Mouse (Mus musculus): Measurements from ENCODE around the gene Olfr1180. TPM values are rescaled to one million over a fixed set of nuclear protein-coding genes. Genes with fewer than 3 reads are reported as not detected.
"Not testable (repeated sequence)": the region's sequence is repeated elsewhere in the genome, so short reads cannot be mapped to it uniquely, and the experiment has no call there.

Olfr1180 gene
- polyA plus RNA-seq (2014; fragmentation: Nextera tagmentation; extraction: Ambion mirVana), result not detected in 2 replicates

DNA sequence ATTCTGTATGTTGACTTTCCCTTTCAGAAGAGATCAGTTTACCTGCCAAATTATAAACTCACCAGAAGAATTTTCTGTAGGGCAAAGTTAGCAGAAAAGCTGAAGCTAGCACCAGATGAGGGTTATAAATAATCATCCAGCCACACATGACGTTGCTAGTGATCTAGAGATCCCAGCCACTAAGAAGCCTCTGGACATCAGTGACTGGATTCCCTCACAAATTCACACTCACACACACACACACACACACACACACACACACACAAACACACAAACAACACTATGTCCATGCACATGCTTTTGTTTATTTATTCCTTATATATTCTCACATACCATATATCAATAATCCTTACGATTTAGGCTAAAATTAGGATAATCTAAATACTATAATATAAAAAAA, at the start of gene Olfr1180:
Olfr1180 (minus strand) TSS at position 101 of the 400 bp plus-strand sequence.
- Histone ChIP-seq H3K4me3 (ENCODE audit: low read depth, low read length) (no peak within 1 kb of the TSS), H3K9ac (ENCODE audit: low read length) (no peak within 1 kb of the TSS), H3K27ac (ENCODE audit: low read depth, low read length) (no peak within 1 kb of the TSS), H3K27me3 (ENCODE audit: control insufficient read depth, insufficient read depth, low read length) (no peaks in the 10 kb centered on the region), H3K4me2 (ENCODE audit: low read depth) (no peak within 1 kb of the TSS), H3K4me1 (ENCODE audit: control insufficient read depth, insufficient read depth, low read length) (no peaks in the 10 kb centered on the region), H3K36me3 (ENCODE audit: control insufficient read depth, insufficient read depth, low read length) (no peaks in the 10 kb centered on the region), H3K9me3 (ENCODE audit: control insufficient read depth, low read length) (no peaks in the 10 kb centered on the region)
- ATAC-seq (ENCODE audit: insufficient read depth, low FRiP score, low TSS enrichment) (no peak), DNase-seq (ENCODE audit: low spot score) (no peak)
- 79% methylated on average over 2 of the region's 2 CpGs for WGBS

DNA sequence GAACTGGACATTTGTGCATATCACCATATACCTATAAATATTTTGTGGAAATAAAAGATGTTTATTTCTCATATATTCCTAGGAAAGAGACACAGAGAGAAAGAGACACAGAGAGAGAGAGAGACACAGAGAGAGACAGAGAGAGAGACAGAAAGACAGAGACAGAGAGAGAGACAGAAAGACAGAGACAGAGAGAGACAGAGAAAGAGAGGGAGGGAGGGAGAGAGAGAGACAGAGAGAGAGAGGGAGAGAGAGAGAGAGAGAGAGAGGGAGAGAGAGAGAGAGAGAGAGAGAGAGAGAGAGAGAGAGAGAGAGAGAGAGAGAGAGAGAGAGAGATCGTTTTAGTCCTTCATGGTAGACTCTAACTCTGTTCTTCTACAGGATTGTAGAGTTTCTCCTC, 35.6 kb upstream of the Olfr1180 start, which contains the start of gene Olfr1183:
Olfr1183 (plus strand) TSS at position 301 of the 400 bp plus-strand sequence.
- H3K27me3 ChIP-seq (ENCODE audit: control insufficient read depth, insufficient read depth, low read length); H3K9ac ChIP-seq (ENCODE audit: low read length); H3K27ac ChIP-seq (ENCODE audit: low read depth, low read length); H3K4me3 ChIP-seq (ENCODE audit: low read depth, low read length); DNase-seq (ENCODE audit: low spot score); H3K9me3 ChIP-seq (ENCODE audit: control insufficient read depth, low read length); ATAC-seq (ENCODE audit: insufficient read depth, low FRiP score, low TSS enrichment); H3K4me2 ChIP-seq (ENCODE audit: low read depth); H3K36me3 ChIP-seq (ENCODE audit: control insufficient read depth, insufficient read depth, low read length); H3K4me1 ChIP-seq (ENCODE audit: control insufficient read depth, insufficient read depth, low read length): not testable (repeated sequence)
- 88% methylated on average over 1 of the region's 1 CpGs for WGBS

DNA sequence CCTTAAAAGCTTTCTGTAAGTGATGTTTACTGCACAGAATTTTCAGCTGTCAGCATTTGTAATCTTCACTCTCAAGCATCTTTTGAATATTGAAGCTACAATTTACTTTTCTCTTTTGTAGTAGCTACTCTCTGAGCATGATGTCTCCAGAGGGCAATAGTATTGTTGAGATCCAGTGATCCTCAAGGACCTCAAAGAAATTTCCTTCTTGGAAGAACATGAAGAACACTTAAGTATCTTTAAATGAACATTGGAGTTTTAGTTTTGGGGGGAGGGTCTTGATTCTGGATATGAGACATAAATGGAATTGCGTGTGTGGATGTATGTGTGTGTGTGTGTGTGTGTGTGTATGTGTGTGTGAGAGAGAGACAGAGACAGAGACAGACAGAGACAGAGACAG, 30.1 kb upstream of the Olfr1180 start, which contains the start of gene Gm13757:
Gm13757 (minus strand) TSS at position 101 of the 400 bp plus-strand sequence.
- no peak within 1 kb of the TSS for H3K9ac ChIP-seq (ENCODE audit: low read length)
- H3K9me3 ChIP-seq (ENCODE audit: control insufficient read depth, low read length), result no peaks in the 10 kb centered on the region
- no peak within 1 kb of the TSS for H3K4me2 ChIP-seq (ENCODE audit: low read depth)
- H3K36me3 ChIP-seq (ENCODE audit: control insufficient read depth, insufficient read depth, low read length), result no peaks in the 10 kb centered on the region
- H3K27me3 ChIP-seq (ENCODE audit: control insufficient read depth, insufficient read depth, low read length), result no peaks in the 10 kb centered on the region
- WGBS, result 100% methylated on average over 1 of the region's 1 CpGs
- no peak for DNase-seq (ENCODE audit: low spot score)
- H3K4me1 ChIP-seq (ENCODE audit: control insufficient read depth, insufficient read depth, low read length), result no peaks in the 10 kb centered on the region
- H3K4me3 ChIP-seq (ENCODE audit: low read depth, low read length), result no peak within 1 kb of the TSS
- no peak within 1 kb of the TSS for H3K27ac ChIP-seq (ENCODE audit: low read depth, low read length)
- no peak for ATAC-seq (ENCODE audit: insufficient read depth, low FRiP score, low TSS enrichment)

DNA sequence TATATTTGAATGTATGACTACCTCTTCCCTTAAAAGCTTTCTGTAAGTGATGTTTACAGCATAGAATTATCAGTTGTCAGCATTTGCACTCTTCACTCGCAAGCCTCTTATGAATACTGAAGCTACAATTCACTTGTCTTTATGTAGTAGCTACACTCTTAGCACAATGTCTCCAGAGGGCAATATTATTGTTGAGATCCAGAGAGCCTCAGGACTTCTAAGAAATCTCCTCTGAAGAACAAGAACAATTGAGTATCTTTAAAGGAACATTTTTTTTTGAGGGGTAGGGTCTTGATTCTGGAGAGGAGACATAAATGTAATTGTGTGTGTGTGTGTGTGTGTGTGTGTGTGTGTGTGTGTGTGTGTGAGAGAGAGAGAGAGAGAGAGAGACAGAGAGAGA, 7.1 kb upstream of the Olfr1180 start, which contains the start of gene Olfr1181:
Olfr1181 (minus strand) TSS at position 101 of the 400 bp plus-strand sequence.
- no peaks in the 10 kb centered on the region for H3K36me3 ChIP-seq (ENCODE audit: control insufficient read depth, insufficient read depth, low read length)
- no peak within 1 kb of the TSS for H3K9ac ChIP-seq (ENCODE audit: low read length)
- 88% methylated on average over 1 of the region's 1 CpGs for WGBS
- no peaks in the 10 kb centered on the region for H3K27me3 ChIP-seq (ENCODE audit: control insufficient read depth, insufficient read depth, low read length)
- ATAC-seq (ENCODE audit: insufficient read depth, low FRiP score, low TSS enrichment) (no peak), DNase-seq (ENCODE audit: low spot score) (no peak)
- no peak within 1 kb of the TSS for H3K27ac ChIP-seq (ENCODE audit: low read depth, low read length)
- H3K4me2 ChIP-seq (ENCODE audit: low read depth), result no peak within 1 kb of the TSS
- H3K4me3 ChIP-seq (ENCODE audit: low read depth, low read length), result no peak within 1 kb of the TSS
- no peaks in the 10 kb centered on the region for H3K9me3 ChIP-seq (ENCODE audit: control insufficient read depth, low read length)
- H3K4me1 ChIP-seq (ENCODE audit: control insufficient read depth, insufficient read depth, low read length), result no peaks in the 10 kb centered on the region

DNA sequence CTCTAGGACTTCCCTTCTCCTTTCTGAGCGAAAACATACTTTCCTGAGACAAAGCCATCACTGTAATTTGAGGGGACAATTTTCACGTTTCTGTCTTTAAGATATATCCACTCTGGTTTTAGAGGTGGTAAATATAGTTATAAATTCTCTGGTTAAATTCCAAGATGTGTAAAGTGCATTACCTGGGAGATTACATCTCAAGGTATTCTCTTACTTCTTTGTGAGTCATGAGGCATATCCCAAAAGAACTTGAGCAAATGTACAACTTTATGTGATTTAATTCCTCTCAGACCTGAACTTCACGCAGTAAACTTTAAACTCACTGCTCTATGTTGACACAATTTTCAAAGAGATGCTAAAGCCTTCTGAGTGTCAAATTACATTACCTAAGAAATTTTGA, 12.6 kb downstream of the Olfr1180 start, which contains the start of gene Olfr1179:
Olfr1179 (minus strand) TSS at position 101 of the 400 bp plus-strand sequence.
- Histone ChIP-seq H3K27ac (ENCODE audit: low read depth, low read length) (no peak within 1 kb of the TSS), H3K36me3 (ENCODE audit: control insufficient read depth, insufficient read depth, low read length) (no peaks in the 10 kb centered on the region), H3K27me3 (ENCODE audit: control insufficient read depth, insufficient read depth, low read length) (no peaks in the 10 kb centered on the region), H3K9ac (ENCODE audit: low read length) (no peak within 1 kb of the TSS), H3K4me3 (ENCODE audit: low read depth, low read length) (no peak within 1 kb of the TSS), H3K9me3 (ENCODE audit: control insufficient read depth, low read length) (no peaks in the 10 kb centered on the region), H3K4me2 (ENCODE audit: low read depth) (no peak within 1 kb of the TSS), H3K4me1 (ENCODE audit: control insufficient read depth, insufficient read depth, low read length) (no peaks in the 10 kb centered on the region)
- 93% methylated on average over 3 of the region's 3 CpGs for WGBS
- DNase-seq (ENCODE audit: low spot score) (no peak), ATAC-seq (ENCODE audit: insufficient read depth, low FRiP score, low TSS enrichment) (no peak)

DNA sequence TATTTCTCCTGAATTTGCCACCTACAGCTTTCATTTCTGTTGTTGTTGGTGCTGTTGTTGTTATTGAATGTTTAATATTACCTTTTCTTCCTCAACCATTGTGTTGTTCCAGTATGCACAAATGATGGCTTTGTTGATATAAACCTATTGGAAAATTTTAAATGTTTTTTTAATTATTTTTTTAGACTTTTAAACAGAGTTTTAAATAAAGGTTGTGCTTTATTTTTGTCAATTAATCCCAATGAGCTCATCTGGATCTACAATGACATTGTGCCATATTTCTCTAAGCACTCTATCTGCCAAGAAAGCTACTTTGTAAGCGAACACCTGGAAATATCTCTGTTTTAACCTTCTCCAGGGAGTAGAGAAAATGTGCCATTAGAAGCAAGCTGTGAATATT, 32.2 kb downstream of the Olfr1180 start, which contains the start of gene Olfr1178:
Olfr1178 (plus strand) TSS at position 301 of the 400 bp plus-strand sequence.
- H3K4me3 ChIP-seq (ENCODE audit: low read depth, low read length), result no peak within 1 kb of the TSS
- H3K4me2 ChIP-seq (ENCODE audit: low read depth), result no peak within 1 kb of the TSS
- no peaks in the 10 kb centered on the region for H3K4me1 ChIP-seq (ENCODE audit: control insufficient read depth, insufficient read depth, low read length)
- ATAC-seq (ENCODE audit: insufficient read depth, low FRiP score, low TSS enrichment) (no peak), DNase-seq (ENCODE audit: low spot score) (no peak)
- no peaks in the 10 kb centered on the region for H3K9me3 ChIP-seq (ENCODE audit: control insufficient read depth, low read length)
- no peaks in the 10 kb centered on the region for H3K36me3 ChIP-seq (ENCODE audit: control insufficient read depth, insufficient read depth, low read length)
- H3K9ac ChIP-seq (ENCODE audit: low read length), result no peak within 1 kb of the TSS
- 88% methylated on average over 1 of the region's 1 CpGs for WGBS
- H3K27ac ChIP-seq (ENCODE audit: low read depth, low read length), result no peak within 1 kb of the TSS
- no peaks in the 10 kb centered on the region for H3K27me3 ChIP-seq (ENCODE audit: control insufficient read depth, insufficient read depth, low read length)

Other genes with a start within 250 kb of the Olfr1180 start
- gene Olfr1168, start 237.3 kb downstream of the Olfr1180 start, polyA plus RNA-seq (2014; fragmentation: Nextera tagmentation; extraction: Ambion mirVana), result not detected in 2 replicates
- not detected in 2 replicates for gene Olfr1170, start 190.8 kb downstream of the Olfr1180 start, polyA plus RNA-seq (2014; fragmentation: Nextera tagmentation; extraction: Ambion mirVana)
- not detected in 2 replicates for gene Olfr1173, start 139.3 kb downstream of the Olfr1180 start, polyA plus RNA-seq (2014; fragmentation: Nextera tagmentation; extraction: Ambion mirVana)
- not detected in 2 replicates for gene Olfr1174-ps, start 104.0 kb downstream of the Olfr1180 start, polyA plus RNA-seq (2014; fragmentation: Nextera tagmentation; extraction: Ambion mirVana)
- gene Olfr1175-ps, start 91.9 kb downstream of the Olfr1180 start, polyA plus RNA-seq (2014; fragmentation: Nextera tagmentation; extraction: Ambion mirVana), result not detected in 2 replicates
- not detected in 2 replicates for gene Olfr1176, start 82.4 kb downstream of the Olfr1180 start, polyA plus RNA-seq (2014; fragmentation: Nextera tagmentation; extraction: Ambion mirVana)
- gene Olfr1177-ps, start 72.7 kb downstream of the Olfr1180 start, polyA plus RNA-seq (2014; fragmentation: Nextera tagmentation; extraction: Ambion mirVana), result not detected in 2 replicates
- gene Olfr1178, start 32.1 kb downstream of the Olfr1180 start, polyA plus RNA-seq (2014; fragmentation: Nextera tagmentation; extraction: Ambion mirVana), result not detected in 2 replicates
- gene Olfr1179, start 12.7 kb downstream of the Olfr1180 start, polyA plus RNA-seq (2014; fragmentation: Nextera tagmentation; extraction: Ambion mirVana), result not detected in 2 replicates
- gene Olfr1181, start 7.0 kb upstream of the Olfr1180 start, polyA plus RNA-seq (2014; fragmentation: Nextera tagmentation; extraction: Ambion mirVana), result not detected in 2 replicates
- gene Gm13757, start 30.0 kb upstream of the Olfr1180 start, polyA plus RNA-seq (2014; fragmentation: Nextera tagmentation; extraction: Ambion mirVana), result not detected in 2 replicates
- not detected in 2 replicates for gene Olfr1183, start 35.7 kb upstream of the Olfr1180 start, polyA plus RNA-seq (2014; fragmentation: Nextera tagmentation; extraction: Ambion mirVana)
- gene Olfr1184, start 64.4 kb upstream of the Olfr1180 start, polyA plus RNA-seq (2014; fragmentation: Nextera tagmentation; extraction: Ambion mirVana), result not detected in 2 replicates
- not detected in 2 replicates for gene Olfr1185-ps1, start 74.2 kb upstream of the Olfr1180 start, polyA plus RNA-seq (2014; fragmentation: Nextera tagmentation; extraction: Ambion mirVana)
- gene Olfr1186, start 99.4 kb upstream of the Olfr1180 start, polyA plus RNA-seq (2014; fragmentation: Nextera tagmentation; extraction: Ambion mirVana), result not detected in 2 replicates
- gene Olfr1188, start 137.8 kb upstream of the Olfr1180 start, polyA plus RNA-seq (2014; fragmentation: Nextera tagmentation; extraction: Ambion mirVana), result not detected in 2 replicates
- gene Olfr1189, start 167.3 kb upstream of the Olfr1180 start, polyA plus RNA-seq (2014; fragmentation: Nextera tagmentation; extraction: Ambion mirVana), result not detected in 2 replicates
- not detected in 2 replicates for gene Olfr1191-ps1, start 221.4 kb upstream of the Olfr1180 start, polyA plus RNA-seq (2014; fragmentation: Nextera tagmentation; extraction: Ambion mirVana)
- not detected in 2 replicates for gene Olfr1192-ps1, start 229.4 kb upstream of the Olfr1180 start, polyA plus RNA-seq (2014; fragmentation: Nextera tagmentation; extraction: Ambion mirVana)